Mouse (Mus musculus): ENCODE measurements at regions not wholly inside any gene's neighbourhood (a gene's known extent, or its start where the extent isn't known, plus 50 kb on each side); places are given as distances from the start of the nearest gene placed in this dataset.

GRCm38 (mm10) chr13:97705926-97706325 is 54.5 kb downstream of the Gm10260 start:
- no peak for DNase-seq (ENCODE audit: low spot score)

- no peak for DNase-seq (ENCODE audit: low spot score)
Observed at GRCm38 (mm10) chr13:97704541-97704940, 55.9 kb downstream of the Gm10260 start.

- DNase-seq (ENCODE audit: low spot score), result no peak
Observed at GRCm38 (mm10) chr13:97698967-97699366, 61.5 kb downstream of the Gm10260 start.

GRCm38 (mm10) chr13:97698317-97698716 is 62.1 kb downstream of the Gm10260 start:
- DNase-seq (ENCODE audit: low spot score), result no peak

GRCm38 (mm10) chr13:97697262-97697661 is 63.2 kb downstream of the Gm10260 start:
- DNase-seq (ENCODE audit: low spot score), result no peak

GRCm38 (mm10) chr13:97695022-97695421 is 65.4 kb downstream of the Gm10260 start:
- no peak for DNase-seq (ENCODE audit: low spot score)

- no peak for DNase-seq (ENCODE audit: low spot score)
Observed at GRCm38 (mm10) chr13:97694356-97694990, 66.0 kb downstream of the Gm10260 start.

- no peak for DNase-seq (ENCODE audit: low spot score)
Observed at GRCm38 (mm10) chr13:97688310-97688886, 72.0 kb downstream of the Gm10260 start.

GRCm38 (mm10) chr13:97683836-97684235 is 76.6 kb downstream of the Gm10260 start:
- no peak for DNase-seq (ENCODE audit: low spot score)

- DNase-seq (ENCODE audit: low spot score), result no peak
Observed at GRCm38 (mm10) chr13:97681228-97681987, 79.0 kb downstream of the Gm10260 start.

- DNase-seq (ENCODE audit: low spot score), result no peak
Observed at GRCm38 (mm10) chr13:97680283-97680896, 80.0 kb downstream of the Gm10260 start.

- no peak for DNase-seq (ENCODE audit: low spot score)
Observed at GRCm38 (mm10) chr13:97678991-97679390, 81.4 kb downstream of the Gm10260 start.

- no peak for DNase-seq (ENCODE audit: low spot score)
Observed at GRCm38 (mm10) chr13:97676536-97677048, 83.8 kb downstream of the Gm10260 start.

GRCm38 (mm10) chr13:97673107-97673506 is 87.3 kb downstream of the Gm10260 start:
- no peak for DNase-seq (ENCODE audit: low spot score)

GRCm38 (mm10) chr13:97672038-97672675 is 88.3 kb downstream of the Gm10260 start:
- DNase-seq (ENCODE audit: low spot score), result no peak

GRCm38 (mm10) chr13:97669366-97669765 is 91.1 kb downstream of the Gm10260 start:
- DNase-seq (ENCODE audit: low spot score), result no peak

- DNase-seq (ENCODE audit: low spot score), result no peak
Observed at GRCm38 (mm10) chr13:97668910-97669309, 91.5 kb downstream of the Gm10260 start.

- no peak for DNase-seq (ENCODE audit: low spot score)
Observed at GRCm38 (mm10) chr13:97667313-97667712, 93.1 kb downstream of the Gm10260 start.

GRCm38 (mm10) chr13:97666761-97667160 is 93.7 kb downstream of the Gm10260 start:
- no peak for DNase-seq (ENCODE audit: low spot score)

- no peak for DNase-seq (ENCODE audit: low spot score)
Observed at GRCm38 (mm10) chr13:97665226-97665625, 95.2 kb downstream of the Gm10260 start.

- no peak for DNase-seq (ENCODE audit: low spot score)
Observed at GRCm38 (mm10) chr13:97662741-97663140, 97.7 kb downstream of the Gm10260 start.

- no peak for DNase-seq (ENCODE audit: low spot score)
Observed at GRCm38 (mm10) chr13:97656618-97657017, 103.8 kb downstream of the Gm10260 start.

All from ovary, postnatal 10 days (tissue).